Mouse (Mus musculus) bone marrow, adult 2 months (tissue): ENCODE results near the gene Sec23b. TPM values are rescaled to one million over a fixed set of nuclear protein-coding genes. Genes with fewer than 3 reads are reported as not detected.

Experiments used
- H3K27ac ChIP-seq: fragments of 200-500 bp; 2 replicates; pipeline ENCODE4 v1.5.1; 2012; ENCODE audit warnings: low read depth, mild to moderate bottlenecking, control low read depth, inconsistent platforms, low read length; ENCODE audit not compliant: control insufficient read depth, poor library complexity, insufficient read depth
- H3K4me1 ChIP-seq: fragments of 200-500 bp; 2 replicates; pipeline ENCODE4 v1.6.1; 2011; ENCODE audit warnings: low read length; ENCODE audit not compliant: control insufficient read depth, insufficient read depth
- H3K4me3 ChIP-seq: fragments of 200-500 bp; replicated peaks from 2 replicates; pipeline ENCODE3; 2011; ENCODE audit warnings: mild to moderate bottlenecking, low read depth, low read length, control low read depth; ENCODE audit not compliant: control insufficient read depth
- CTCF ChIP-seq: fragments of 200-500 bp; IDR thresholded peaks from 2 replicates; pipeline ENCODE4 v1.5.1; 2011; ENCODE audit warnings: low read length, control low read depth; ENCODE audit not compliant: control insufficient read depth, insufficient read depth
- POLR2A ChIP-seq: fragments of 200-500 bp; IDR thresholded peaks from 2 replicates; pipeline ENCODE4 v1.6.1; 2011; ENCODE audit warnings: low read depth, mild to moderate bottlenecking, control low read depth, low read length, borderline replicate concordance; ENCODE audit not compliant: control insufficient read depth
- WGBS: fragments of 180-500 bp; shearing (Covaris S2); methylation state at CpG from one replicate; pipeline ENCODE4 v1.1.7; 2018; 5-methylcytosine and 5-hydroxymethylcytosine counted together
- polyA plus RNA-seq: library from polyadenylated mRNA; stranded (reverse); fragments of >200 nt; gene quantifications from 2 replicates; pipeline ENCODE4 v1.2.4, GENCODE M21; 2011; ENCODE audit warnings: low replicate concordance; ENCODE audit not compliant: missing spikeins, insufficient read depth, insufficient read length

Gene Sec23b
- polyA plus RNA-seq, 1 experiment, result 20.1 TPM

DNA sequence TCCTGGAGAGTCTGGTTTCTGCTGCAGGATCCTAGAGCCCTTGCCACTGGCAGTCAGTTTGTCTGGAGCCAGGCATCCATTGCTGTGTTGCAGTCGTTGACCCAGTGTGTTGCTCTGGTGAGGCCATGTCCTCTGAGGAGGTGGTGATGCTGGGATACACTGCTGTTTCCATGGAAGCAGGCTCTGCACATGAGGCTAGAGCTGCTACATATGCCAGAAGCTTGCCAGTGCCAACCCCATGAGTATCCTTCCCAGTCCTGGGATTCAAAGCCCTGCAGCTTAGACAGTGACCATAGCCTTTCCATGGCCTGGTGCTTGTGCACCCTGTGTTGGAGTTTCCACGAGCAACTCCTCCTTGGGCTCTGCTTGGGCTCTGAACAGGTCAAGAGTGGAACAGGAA is 77.5 kb downstream of the Sec23b start:
- Histone ChIP-seq H3K4me1 (no peaks in the 10 kb centered on the region), H3K27ac (no peak overlapping the region), H3K4me3 (no peak overlapping the region)
- no peak for TF ChIP-seq POLR2A
- TF ChIP-seq CTCF, result no peak
- WGBS, result 76% methylated on average over 2 of the region's 2 CpGs

DNA sequence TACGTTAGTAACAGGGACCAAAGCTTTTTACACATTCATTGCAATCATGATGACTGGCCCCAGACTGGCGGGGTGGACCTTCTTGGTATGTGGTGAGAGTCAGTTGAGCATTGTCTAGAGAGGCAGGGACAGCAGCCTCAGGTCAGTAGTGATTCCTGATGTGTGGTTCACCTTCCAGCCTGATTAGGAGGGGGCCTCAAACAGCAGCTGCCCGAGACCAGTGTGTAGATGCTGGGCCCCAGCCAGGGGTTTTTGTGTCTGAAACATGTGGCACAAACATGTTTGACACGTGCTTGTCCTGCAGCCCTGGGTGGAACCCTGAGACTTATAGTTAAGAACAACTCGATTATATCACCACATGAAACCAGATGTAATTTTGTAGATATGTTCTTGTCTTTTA is 78.2 kb downstream of the Sec23b start:
- WGBS, result 70% methylated on average over 5 of the region's 5 CpGs
- no peak overlapping the region for H3K27ac ChIP-seq
- no peak overlapping the region for H3K4me3 ChIP-seq
- no peaks in the 10 kb centered on the region for H3K4me1 ChIP-seq
- TF ChIP-seq CTCF, result no peak
- TF ChIP-seq POLR2A, result no peak

DNA sequence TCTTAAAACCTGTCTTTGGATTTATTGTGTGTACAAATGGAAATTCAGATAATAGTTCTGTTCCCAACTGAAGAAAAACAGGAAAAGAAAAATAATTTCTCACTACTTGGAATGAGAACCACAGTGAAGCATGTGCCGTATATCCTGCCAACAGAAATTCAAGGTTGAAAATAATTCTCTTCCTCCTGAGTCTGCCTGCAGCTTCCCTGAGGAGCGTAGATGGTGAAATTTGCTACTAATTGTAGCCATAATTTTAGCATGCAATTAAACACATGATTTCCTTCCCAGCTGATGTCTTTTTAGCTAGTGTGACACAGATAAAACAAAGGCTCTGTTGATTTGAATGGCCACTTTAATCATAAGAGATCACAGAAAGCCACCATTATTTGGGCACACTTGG is 78.7 kb downstream of the Sec23b start:
- TF ChIP-seq POLR2A (no peak), CTCF (no peak)
- Histone ChIP-seq H3K27ac (no peak overlapping the region), H3K4me3 (no peak overlapping the region), H3K4me1 (no peaks in the 10 kb centered on the region)
- WGBS, result 85% methylated on average over 2 of the region's 2 CpGs

DNA sequence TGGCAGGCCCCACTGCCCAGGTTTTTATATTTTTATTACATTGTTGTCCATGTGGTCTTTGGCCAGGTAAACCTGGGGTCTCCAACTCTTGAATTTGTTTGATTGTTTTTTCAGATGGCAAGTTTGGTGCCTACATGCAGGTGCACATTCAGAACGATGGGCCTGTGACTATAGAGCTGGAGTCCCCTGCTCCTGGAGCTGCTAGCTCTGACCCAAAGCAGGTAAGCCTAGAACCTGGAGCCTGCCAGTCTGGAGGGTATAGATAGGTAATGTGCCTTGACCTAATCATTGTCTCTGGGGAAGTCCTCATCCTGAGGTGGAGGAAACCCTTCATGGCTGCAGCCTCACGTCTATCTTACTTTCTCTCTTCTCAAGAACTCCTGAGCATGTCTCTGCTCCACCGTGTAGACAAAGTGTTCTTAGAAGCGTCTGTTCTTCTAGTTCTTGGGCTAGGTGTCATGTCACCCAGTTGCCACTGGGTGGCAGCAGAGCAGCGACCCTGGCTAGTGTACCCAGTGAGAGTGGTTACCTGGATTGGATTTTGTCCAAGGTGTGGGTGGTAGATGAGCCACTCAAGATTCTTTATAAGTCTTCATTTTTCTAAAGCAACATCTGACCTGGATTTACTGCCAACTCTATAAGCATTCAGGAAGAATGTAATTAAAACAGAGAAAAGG is 79.8 kb downstream of the Sec23b start:
- WGBS, result 19% methylated on average over 5 of the region's 5 CpGs
- H3K4me3 ChIP-seq, result no peak overlapping the region
- peak; percentile 95 for TF ChIP-seq CTCF
- TF ChIP-seq POLR2A, result no peak
- H3K27ac ChIP-seq, result no peak overlapping the region
- H3K4me1 ChIP-seq, result no peaks in the 10 kb centered on the region

DNA sequence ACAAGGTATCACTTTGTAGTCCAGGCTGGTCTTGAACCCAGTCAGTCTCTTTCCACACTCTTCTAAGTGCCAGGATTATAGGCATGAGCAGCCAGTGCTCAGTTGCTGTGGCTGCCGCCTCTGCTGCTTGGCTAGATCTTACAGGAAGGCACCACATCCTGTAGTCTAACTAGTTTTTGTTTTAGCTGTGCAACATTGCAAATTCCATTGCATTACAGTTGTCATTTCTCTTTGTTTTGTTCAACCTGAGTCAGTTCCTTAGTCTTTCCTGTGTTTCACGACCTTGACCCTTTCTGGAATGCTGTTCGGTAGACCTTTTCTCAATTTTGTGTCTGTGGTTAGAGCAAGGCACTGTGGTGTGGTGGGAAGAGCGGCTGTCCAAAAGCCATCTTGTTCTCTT is 81.2 kb downstream of the Sec23b start:
- 41% methylated on average over 4 of the region's 4 CpGs for WGBS
- H3K4me3 ChIP-seq, result no peak overlapping the region
- TF ChIP-seq POLR2A (no peak), CTCF (no peak)
- no peaks in the 10 kb centered on the region; the same call in 1 of the 2 replicates for H3K4me1 ChIP-seq
- H3K27ac ChIP-seq, result no peak overlapping the region

DNA sequence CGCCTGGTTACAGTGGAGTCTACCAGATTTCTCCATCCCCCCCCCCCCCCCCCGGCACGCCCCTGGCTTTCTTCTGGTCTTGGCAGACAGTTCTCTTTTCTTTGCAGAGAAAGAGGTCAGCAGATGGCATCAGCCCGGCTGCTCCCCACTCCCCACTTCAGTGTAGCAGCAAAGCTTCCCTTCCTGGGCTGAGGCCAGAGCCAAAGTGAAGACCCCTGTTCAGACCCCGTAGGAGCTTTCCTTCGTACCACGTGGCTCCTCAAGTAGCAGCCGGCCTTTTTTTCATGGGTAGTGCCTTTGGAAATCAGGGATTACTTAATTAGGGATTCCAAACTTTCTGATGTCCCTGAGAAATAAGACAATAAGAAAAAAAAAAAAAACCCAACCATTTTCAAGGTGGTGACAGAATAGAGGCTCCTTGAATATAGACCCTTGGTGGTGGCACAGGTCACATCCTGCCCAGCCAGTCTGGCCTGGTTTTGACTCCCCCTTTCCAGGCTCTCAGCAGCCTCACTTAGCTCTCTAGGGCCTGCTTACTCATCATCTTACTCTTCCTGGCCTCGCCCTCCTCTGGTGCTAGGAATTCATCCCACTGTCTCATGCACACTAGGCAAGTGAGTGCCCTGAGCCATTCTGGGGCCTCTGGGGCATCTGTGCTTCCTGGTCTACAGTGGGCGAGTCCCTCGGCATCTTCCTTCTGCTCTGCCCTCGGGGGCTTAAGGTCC is 81.8 kb downstream of the Sec23b start:
- H3K27ac ChIP-seq, result no peak overlapping the region
- H3K4me1 ChIP-seq, result no peaks in the 10 kb centered on the region; the same call in 1 of the 2 replicates
- WGBS, result 58% methylated on average over 12 of the region's 12 CpGs
- H3K4me3 ChIP-seq, result no peak overlapping the region
- TF ChIP-seq CTCF (no peak), POLR2A (no peak)

DNA sequence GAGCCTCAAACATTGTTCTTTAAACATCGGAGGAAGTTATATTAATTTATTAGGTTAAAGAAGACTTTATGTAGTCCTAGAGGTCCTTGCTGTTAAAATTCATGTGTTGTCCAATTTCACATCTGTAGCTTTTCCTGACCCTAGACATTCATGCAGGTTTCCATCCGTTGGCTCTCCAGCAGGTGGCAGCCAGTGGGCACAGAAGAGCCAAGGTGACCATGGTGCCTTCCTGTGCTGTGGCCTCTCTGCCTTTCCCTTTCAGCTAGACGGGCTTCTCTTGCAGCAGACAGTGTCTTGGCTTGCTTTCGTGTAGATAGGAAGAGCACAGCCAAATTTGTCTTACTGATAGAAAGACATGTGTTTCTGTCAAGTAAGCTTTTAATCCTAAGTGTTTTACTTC is 82.7 kb downstream of the Sec23b start:
- WGBS, result 45% methylated on average over 4 of the region's 4 CpGs
- Histone ChIP-seq H3K4me1 (no peaks in the 10 kb centered on the region; the same call in 1 of the 2 replicates), H3K4me3 (no peak overlapping the region), H3K27ac (no peak overlapping the region)
- TF ChIP-seq CTCF (peak; percentile 33), POLR2A (no peak)

DNA sequence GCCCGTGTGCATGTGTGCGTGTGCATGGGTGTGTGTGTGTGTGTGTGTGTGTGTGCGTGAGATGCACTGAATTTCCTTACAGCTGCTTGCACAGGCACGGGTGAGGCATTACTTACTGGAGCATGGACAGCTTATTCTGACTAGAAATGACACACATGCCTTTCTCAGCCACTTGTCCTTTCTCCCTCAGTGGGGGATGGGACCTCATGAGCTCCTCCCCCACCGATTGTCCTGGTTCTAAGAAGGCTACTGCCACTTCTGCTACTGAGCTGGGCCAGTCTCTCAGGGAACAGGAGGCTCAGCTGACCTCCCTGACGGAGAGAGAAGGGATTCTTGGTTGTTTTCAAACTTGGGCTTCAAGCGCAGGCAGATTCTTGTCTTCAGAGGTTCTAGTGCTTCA is 84.1 kb downstream of the Sec23b start:
- WGBS, result 76% methylated on average over 7 of the region's 7 CpGs
- TF ChIP-seq CTCF, result no peak
- no peak for TF ChIP-seq POLR2A
- H3K4me3 ChIP-seq, result no peak overlapping the region
- H3K4me1 ChIP-seq, result no peaks in the 10 kb centered on the region; the same call in 1 of the 2 replicates
- no peak overlapping the region for H3K27ac ChIP-seq

Other genes starting within 250 kb of the Sec23b start
- gene Ovol2, start 224.1 kb upstream of the Sec23b start, polyA plus RNA-seq, result 0.97 TPM in 1 of 2 replicates, not detected in the other
- gene Kat14, start 187.2 kb upstream of the Sec23b start, polyA plus RNA-seq, result 17.5 and 20.0 TPM in 2 replicates
- 1.7 TPM in 1 of 2 replicates, not detected in the other for gene Pet117, start 187.2 kb upstream of the Sec23b start, polyA plus RNA-seq
- gene Dzank1, start 28.8 kb upstream of the Sec23b start, polyA plus RNA-seq, result 0.29 and 0.37 TPM in 2 replicates
- gene Polr3f, start 28.5 kb upstream of the Sec23b start, polyA plus RNA-seq, result 5.1 and 7.3 TPM in 2 replicates
- 4.0 and 4.6 TPM in 2 replicates for gene Rbbp9, start 5.4 kb upstream of the Sec23b start, polyA plus RNA-seq
- gene Smim26, start 37.8 kb downstream of the Sec23b start, polyA plus RNA-seq, result 5.8 and 24.7 TPM in 2 replicates
- 3.3 and 5.6 TPM in 2 replicates for gene Dtd1, start 43.7 kb downstream of the Sec23b start, polyA plus RNA-seq